Mouse (Mus musculus) stomach, postnatal 0 days (tissue): ENCODE measurements at regions not wholly inside any gene's neighbourhood (a gene's known extent, or its start where the extent isn't known, plus 50 kb on each side); places are given as distances from the start of the nearest gene placed in this dataset.
A peak's percentile ranks its signal among the peaks of the same experiment; 100 is the strongest.

ENCODE experiments used
- ATAC-seq: fragments of 200-750 bp; cut with Nextera tagmentation; 2 replicates; pipeline ENCODE4 v1.8.0; 2017; ENCODE audit not compliant: low FRiP score, low TSS enrichment
- DNase-seq: peaks from one replicate; pipeline ENCODE4 v3.0.0-alpha.2; 2016; ENCODE audit warnings: low spot score
- H3K27ac ChIP-seq: fragments of 300-500 bp; sonication (generic); replicated peaks from 2 replicates; pipeline ENCODE4 v1.5.1; 2014; ENCODE audit warnings: mild to moderate bottlenecking, control low read depth
- H3K27me3 ChIP-seq: fragments of 300-500 bp; sonication (generic); 2 replicates; pipeline ENCODE4 v1.6.1; 2014; ENCODE audit warnings: low read length; ENCODE audit not compliant: control insufficient read depth, insufficient read depth
- H3K36me3 ChIP-seq: fragments of 300-500 bp; sonication (generic); 2 replicates; pipeline ENCODE4 v1.6.1; 2014; ENCODE audit warnings: low read length, mixed read lengths; ENCODE audit not compliant: control insufficient read depth, insufficient read depth
- H3K4me1 ChIP-seq: fragments of 300-500 bp; sonication (generic); replicated peaks from 2 replicates; pipeline ENCODE4 v1.6.1; 2014; ENCODE audit warnings: antibody characterized with exemption; ENCODE audit not compliant: control insufficient read depth, insufficient read depth
- H3K4me2 ChIP-seq: fragments of 300-500 bp; sonication (generic); replicated peaks from 2 replicates; pipeline ENCODE4 v1.6.1; 2014; ENCODE audit warnings: low read depth, mild to moderate bottlenecking, control low read depth, moderate library complexity
- H3K4me3 ChIP-seq: fragments of 300-500 bp; sonication (generic); 2 replicates; pipeline ENCODE4 v1.5.1; 2014; ENCODE audit warnings: low read depth, low read length, control low read depth
- H3K9ac ChIP-seq: fragments of 300-500 bp; sonication (generic); 2 replicates; pipeline ENCODE4 v1.6.1; 2014; ENCODE audit warnings: mild to moderate bottlenecking, low read length, control low read depth, mixed read lengths
- H3K9me3 ChIP-seq: fragments of 300-500 bp; sonication (generic); 2 replicates; pipeline ENCODE4 v1.6.1; 2016; ENCODE audit warnings: low read length; ENCODE audit not compliant: control insufficient read depth
- CTCF ChIP-seq: IDR thresholded peaks from 2 replicates; pipeline ENCODE4 v1.5.1; 2016; ENCODE audit warnings: antibody characterized with exemption, low read depth, mild to moderate bottlenecking, moderate library complexity
- EP300 ChIP-seq: optimal IDR thresholded peaks from 2 replicates; pipeline ENCODE3; 2016; ENCODE audit warnings: antibody characterized with exemption
- WGBS: fragments of 180-500 bp; shearing (Covaris S2); extraction: QIAGEN DNeasy Blood & Tissue Kit; methylation state at CpG from one replicate; pipeline ENCODE4 v1.1.7; 2014; 5-methylcytosine and 5-hydroxymethylcytosine counted together

DNA sequence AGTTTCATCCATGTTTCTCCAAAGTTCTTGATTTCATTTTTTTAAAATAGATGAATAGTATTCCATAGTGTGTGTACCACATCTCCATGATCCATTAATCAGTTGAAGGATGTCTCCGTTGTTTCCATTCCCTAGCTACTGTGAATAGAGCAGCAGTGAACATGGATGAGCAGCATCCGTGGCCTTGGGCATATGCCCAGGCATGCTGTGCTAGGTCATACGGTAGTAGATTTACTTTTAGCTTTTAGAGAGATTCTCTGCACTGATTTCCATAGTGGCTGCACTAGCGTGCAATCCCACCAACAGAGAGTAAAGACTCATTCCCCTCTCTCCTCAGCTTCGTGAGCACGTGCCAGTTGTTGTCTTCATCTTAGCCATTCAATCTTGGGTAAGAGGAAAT is 263.0 kb upstream of the Slc30a5 start:
- Histone ChIP-seq H3K36me3 (no peaks in the 10 kb centered on the region), H3K4me1 (no peaks in the 10 kb centered on the region), H3K9me3 (no peaks in the 10 kb centered on the region), H3K4me2 (no peak overlapping the region), H3K27me3 (no peaks in the 10 kb centered on the region), H3K4me3 (no peak overlapping the region), H3K9ac (no peak overlapping the region), H3K27ac (no peak overlapping the region)
- TF ChIP-seq EP300 (no peak), CTCF (no peak)
- 79% methylated on average over 6 of the region's 6 CpGs for WGBS
- no peak for DNase-seq
- no peak for ATAC-seq

DNA sequence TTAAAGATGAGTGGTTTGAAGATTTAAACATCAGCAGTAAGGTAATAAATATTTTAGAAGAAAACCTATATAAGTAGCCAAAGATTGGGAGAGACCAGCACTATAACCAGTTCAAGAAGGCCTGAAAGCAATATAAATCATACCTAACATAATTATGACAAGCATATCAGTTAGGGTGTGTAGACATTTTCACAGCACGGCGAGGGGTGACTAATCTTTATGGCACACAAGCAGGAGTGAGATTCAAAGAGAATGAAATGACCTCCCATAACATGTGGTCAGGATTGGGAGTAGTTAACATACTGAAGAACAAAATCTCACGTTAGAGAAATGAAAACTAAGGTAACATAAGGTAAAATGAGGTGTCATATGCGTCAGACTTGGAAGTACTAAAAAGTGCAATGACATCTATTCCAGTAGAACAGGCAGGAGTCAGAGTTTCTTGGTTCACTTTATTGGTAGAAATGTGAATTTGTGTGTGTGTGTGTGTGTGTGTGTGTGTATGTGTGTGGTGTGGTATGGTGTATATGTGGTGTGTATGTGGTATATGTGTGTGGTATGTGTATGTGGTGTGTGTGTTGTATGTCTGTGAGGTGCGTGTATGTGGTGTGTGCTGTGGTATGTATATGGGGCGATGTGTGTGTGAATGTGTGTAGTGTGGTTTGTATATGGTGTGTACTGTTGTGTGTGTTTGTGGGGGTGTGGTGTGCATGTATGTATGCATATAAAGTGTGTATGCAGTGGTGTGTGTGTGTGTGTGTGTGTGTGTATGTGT is 262.0 kb upstream of the Slc30a5 start:
- no peak overlapping the region for H3K9ac ChIP-seq
- DNase-seq (no peak), ATAC-seq (no peak)
- no peak overlapping the region for H3K4me2 ChIP-seq
- no peaks in the 10 kb centered on the region for H3K36me3 ChIP-seq
- H3K9me3 ChIP-seq: no peaks in the 10 kb centered on the region
- H3K4me3 ChIP-seq: no peak overlapping the region
- H3K27me3 ChIP-seq: no peaks in the 10 kb centered on the region
- no peaks in the 10 kb centered on the region for H3K4me1 ChIP-seq
- WGBS: 64% methylated on average over 6 of the region's 6 CpGs
- H3K27ac ChIP-seq: no peak overlapping the region; the same call in 1 of the 2 replicates
- no peak for TF ChIP-seq CTCF
- no peak for TF ChIP-seq EP300

DNA sequence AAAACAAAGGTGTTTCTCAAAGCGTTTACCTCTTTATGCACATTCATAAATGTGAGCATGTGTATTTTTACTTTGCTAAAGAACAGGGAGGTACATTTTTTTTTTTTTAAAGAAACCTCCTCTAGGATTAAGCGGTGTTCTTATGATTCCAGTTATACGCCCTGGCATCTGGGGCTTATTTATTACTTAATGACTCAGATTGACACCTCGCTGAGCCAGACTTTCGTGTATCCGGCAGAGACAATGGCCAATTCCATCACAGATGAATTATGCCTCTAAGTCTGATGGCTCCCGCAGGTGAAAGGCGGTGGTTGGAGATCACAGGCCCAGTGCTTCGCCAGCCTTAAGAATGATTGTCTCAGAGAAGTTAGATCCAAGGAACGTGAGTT is 259.5 kb upstream of the Slc30a5 start:
- Histone ChIP-seq H3K9me3 (no peaks in the 10 kb centered on the region), H3K27ac (0 out of 2 replicates have a peak overlapping the region, but pooled peaks have one; percentile 67), H3K9ac (no peak overlapping the region), H3K36me3 (no peaks in the 10 kb centered on the region), H3K4me2 (no peak overlapping the region), H3K4me3 (no peak overlapping the region), H3K4me1 (no peaks in the 10 kb centered on the region), H3K27me3 (no peaks in the 10 kb centered on the region)
- TF ChIP-seq CTCF (no peak), EP300 (peak; percentile 93)
- 72% methylated on average over 10 of the region's 10 CpGs for WGBS
- ATAC-seq: peak; percentile 21; the same call in 1 of the 2 replicates
- no peak for DNase-seq

DNA sequence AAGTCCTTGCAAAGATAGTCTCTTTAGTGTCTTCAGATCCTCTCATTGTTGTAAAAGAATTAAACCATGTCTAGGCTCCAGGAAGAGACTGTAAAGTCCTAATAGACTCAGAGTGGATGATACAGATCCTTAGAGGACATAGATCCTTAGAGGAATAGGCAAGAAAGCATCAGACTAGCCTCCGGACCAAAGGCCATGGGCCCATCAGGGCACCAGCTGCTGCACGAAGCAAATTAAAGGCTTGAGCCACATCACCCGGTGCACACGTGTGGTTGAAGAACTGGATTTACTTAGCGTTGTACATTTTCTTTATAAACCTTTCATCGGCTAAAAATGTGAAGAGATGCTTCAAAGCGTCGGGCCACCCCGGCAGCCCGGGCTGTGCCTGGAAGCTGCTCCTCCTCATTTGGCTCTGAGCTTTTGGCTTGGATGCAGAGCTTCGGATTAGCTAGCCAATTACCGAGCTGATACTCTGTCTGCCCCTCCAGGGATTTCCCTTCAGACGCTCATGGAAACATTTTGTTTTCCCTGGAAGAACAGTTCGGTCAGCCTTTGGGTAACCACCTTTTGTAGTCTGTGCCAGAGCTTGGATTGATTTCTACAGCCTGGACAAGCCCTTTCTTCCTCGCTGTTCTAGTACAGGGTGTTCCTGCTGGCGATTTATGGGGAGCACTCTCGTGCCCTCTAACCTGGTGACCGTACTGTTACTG is 259.0 kb upstream of the Slc30a5 start:
- peak; percentile 17 for DNase-seq
- TF ChIP-seq CTCF: no peak
- TF ChIP-seq EP300: peak; percentile 98
- Histone ChIP-seq H3K4me3 (no peak overlapping the region), H3K4me2 (no peak overlapping the region), H3K36me3 (no peaks in the 10 kb centered on the region), H3K27ac (peak overlapping the region; percentile 67), H3K9ac (no peak overlapping the region), H3K4me1 (no peaks in the 10 kb centered on the region), H3K9me3 (no peaks in the 10 kb centered on the region), H3K27me3 (no peaks in the 10 kb centered on the region)
- WGBS: 55% methylated on average over 18 of the region's 18 CpGs
- peak; percentile 83; the same call in 1 of the 2 replicates for ATAC-seq

DNA sequence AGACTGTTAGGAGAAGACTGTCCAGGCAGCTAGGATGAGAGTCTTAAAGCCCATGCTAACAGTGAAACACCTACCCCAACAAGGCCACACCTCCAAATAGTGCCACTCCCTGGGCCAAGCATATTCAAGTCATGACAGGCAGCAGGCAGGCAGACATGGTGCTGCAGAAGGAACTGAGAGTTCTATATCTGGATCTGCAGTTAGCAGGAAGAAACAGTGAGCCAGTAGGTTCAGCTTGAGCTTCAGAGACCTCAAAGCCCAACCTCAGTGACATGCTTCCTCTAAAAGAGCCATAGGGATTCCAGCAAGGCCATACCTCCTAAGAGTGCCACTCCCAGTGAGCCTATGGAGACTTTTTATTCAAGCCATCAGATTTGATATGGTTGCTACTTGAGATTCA is 252.0 kb upstream of the Slc30a5 start:
- no peak for TF ChIP-seq EP300
- TF ChIP-seq CTCF: no peak
- ATAC-seq (no peak), DNase-seq (no peak)
- no peak overlapping the region for H3K27ac ChIP-seq
- no peaks in the 10 kb centered on the region for H3K36me3 ChIP-seq
- no peak overlapping the region for H3K4me3 ChIP-seq
- no peak overlapping the region for H3K4me2 ChIP-seq
- H3K4me1 ChIP-seq: no peaks in the 10 kb centered on the region
- no peaks in the 10 kb centered on the region for H3K9me3 ChIP-seq
- no peak overlapping the region for H3K9ac ChIP-seq
- H3K27me3 ChIP-seq: no peaks in the 10 kb centered on the region

- 92% methylated on average over 5 of the region's 5 CpGs for WGBS
- no peak overlapping the region for H3K27ac ChIP-seq
- no peaks in the 10 kb centered on the region for H3K36me3 ChIP-seq
- no peaks in the 10 kb centered on the region for H3K9me3 ChIP-seq
- H3K4me1 ChIP-seq: no peaks in the 10 kb centered on the region
- H3K4me3 ChIP-seq: no peak overlapping the region
- ATAC-seq: no peak
- DNase-seq: no peak
- TF ChIP-seq CTCF (no peak), EP300 (no peak)
- no peak overlapping the region for H3K4me2 ChIP-seq
- H3K27me3 ChIP-seq: no peaks in the 10 kb centered on the region
- no peak overlapping the region for H3K9ac ChIP-seq
Measured at GRCm38 (mm10) chr13:101084193-101084592, 251.0 kb upstream of the Slc30a5 start.
